Mouse (Mus musculus) midbrain, embryonic 12.5 days (tissue): ENCODE measurements around the gene Mettl4. TPM values are rescaled to one million over a fixed set of nuclear protein-coding genes. Genes with fewer than 3 reads are reported as not detected.
A peak's percentile ranks its signal among the peaks of the same experiment; 100 is the strongest.
"Not testable (repeated sequence)": the region's sequence is repeated elsewhere in the genome, so short reads cannot be mapped to it uniquely, and the experiment has no call there.

ENCODE experiments used
- ATAC-seq: fragments of 200-750 bp; cut with Nextera tagmentation; 2 replicates; pipeline ENCODE4 v1.8.0; 2017; ENCODE audit warnings: low read depth, moderate TSS enrichment, moderate library complexity; ENCODE audit not compliant: low FRiP score
- H3K27ac ChIP-seq: fragments of 300-500 bp; sonication (generic); replicated peaks from 2 replicates; pipeline ENCODE4 v1.5.1; 2016; ENCODE audit warnings: mild to moderate bottlenecking
- H3K27me3 ChIP-seq: fragments of 300-500 bp; sonication (generic); 2 replicates; pipeline ENCODE4 v1.6.1; 2016; ENCODE audit warnings: mild to moderate bottlenecking
- H3K36me3 ChIP-seq: fragments of 300-500 bp; sonication (generic); 2 replicates; pipeline ENCODE4 v1.6.1; 2016
- H3K4me1 ChIP-seq: fragments of 300-500 bp; sonication (generic); 2 replicates; pipeline ENCODE4 v1.6.1; 2016
- H3K4me2 ChIP-seq: fragments of 300-500 bp; sonication (generic); replicated peaks from 2 replicates; pipeline ENCODE4 v1.6.1; 2016; ENCODE audit warnings: mild to moderate bottlenecking, moderate library complexity
- H3K4me3 ChIP-seq: fragments of 300-500 bp; sonication (generic); 2 replicates; pipeline ENCODE4 v1.5.1; 2016; ENCODE audit warnings: mild to moderate bottlenecking
- H3K9ac ChIP-seq: fragments of 300-500 bp; sonication (generic); replicated peaks from 2 replicates; pipeline ENCODE4 v1.6.1; 2016; ENCODE audit warnings: mild to moderate bottlenecking, moderate library complexity
- H3K9me3 ChIP-seq: fragments of 300-500 bp; sonication (generic); 2 replicates; pipeline ENCODE4 v1.6.1; 2016; ENCODE audit warnings: mild to moderate bottlenecking
- WGBS: fragments of 180-500 bp; shearing (Covaris S2); methylation state at CpG from one replicate; pipeline ENCODE4 v1.1.7; 2016; 5-methylcytosine and 5-hydroxymethylcytosine counted together
- polyA plus RNA-seq: library from polyadenylated mRNA; unstranded; fragments of >200 nt; fragmentation: Nextera tagmentation; extraction: Ambion mirVana; gene quantifications from 2 replicates; pipeline ENCODE4 v1.2.1, GENCODE M21; 2016

Gene Mettl4
- polyA plus RNA-seq = 31.5 and 34.1 TPM in 2 replicates

DNA sequence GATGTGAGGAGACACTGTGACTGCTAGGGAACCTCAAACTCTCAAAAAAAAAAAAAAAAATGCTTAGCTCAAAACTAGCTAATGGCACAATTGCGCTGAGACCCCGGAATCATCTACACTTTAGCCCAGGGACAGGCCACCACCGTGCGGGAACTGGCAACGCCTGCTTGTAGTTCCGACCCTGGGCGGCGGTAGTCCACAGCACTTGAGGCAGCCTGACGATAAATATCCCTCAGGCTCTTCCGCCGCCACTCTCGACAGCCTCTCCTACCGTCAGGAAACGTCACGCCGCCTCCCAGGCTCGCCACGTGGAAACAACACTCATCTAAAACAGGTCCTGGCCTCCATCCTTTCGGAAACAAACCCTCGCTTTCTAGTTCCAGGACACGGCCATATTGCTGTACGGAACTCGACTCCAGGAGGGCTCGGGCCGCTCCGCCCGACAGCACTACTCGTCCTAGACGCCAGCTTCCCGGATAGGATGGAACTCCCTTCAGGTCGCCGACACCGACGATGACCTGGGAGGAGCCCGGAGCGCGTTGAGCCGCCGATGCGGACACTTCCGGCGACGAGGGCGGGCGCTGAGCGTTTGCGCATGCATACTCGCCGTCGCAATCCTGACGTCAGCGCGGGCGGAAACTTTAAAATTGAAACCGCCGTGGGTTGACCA lies at the start of gene Mettl4:
TSS of gene Mettl4 (minus strand) at position 554 of the 670 bp plus-strand sequence.
- ATAC-seq = peak; percentile 98
- peak within 1 kb of the TSS; percentile 71 for H3K9ac ChIP-seq
- peak within 1 kb of the TSS; percentile 91 for H3K27ac ChIP-seq

DNA sequence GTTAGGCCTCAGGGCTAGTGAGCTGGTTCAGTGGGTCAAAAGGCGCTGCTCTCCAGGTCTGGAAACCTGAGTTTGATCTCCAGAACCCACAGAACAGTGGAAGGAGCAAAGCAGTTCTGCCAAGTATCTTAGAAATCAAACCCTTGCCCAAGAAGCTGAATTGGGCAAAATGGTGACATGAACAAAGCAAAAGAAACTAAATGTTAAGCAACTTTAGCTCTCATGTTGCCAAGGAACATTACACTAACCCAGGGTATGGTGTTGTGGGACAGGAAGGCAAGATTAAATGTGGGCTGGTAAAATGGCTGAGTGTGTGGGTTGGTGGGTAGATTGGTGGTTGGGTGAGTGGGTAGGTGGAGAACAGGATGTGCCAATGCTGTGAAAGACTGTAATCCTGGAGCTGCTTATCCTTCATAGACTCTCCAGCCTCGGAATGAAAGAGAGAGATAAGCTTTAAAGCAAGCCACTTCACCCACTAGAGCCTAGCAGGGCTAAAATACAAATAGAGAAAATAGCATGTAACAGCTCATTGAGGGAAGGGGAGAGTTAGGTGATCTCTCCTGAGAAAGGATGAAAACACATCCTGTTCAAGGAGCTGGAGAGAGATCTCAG lies 29.2 kb upstream of the Mettl4 start:
- Histone ChIP-seq H3K9ac (no peak overlapping the region), H3K36me3 (peaks cover 21% of the 10 kb centered on the region), H3K9me3 (no peaks in the 10 kb centered on the region), H3K4me2 (no peak overlapping the region), H3K4me1 (no peaks in the 10 kb centered on the region), H3K27me3 (no peaks in the 10 kb centered on the region), H3K4me3 (no peak overlapping the region), H3K27ac (no peak overlapping the region)
- 86% methylated on average over 2 of the region's 2 CpGs for WGBS
- no peak for ATAC-seq

More for the DNA sequence above, at the start of gene Mettl4:
- under 1% methylated on average over 56 of the region's 56 CpGs for WGBS
- H3K4me3 ChIP-seq = peak within 1 kb of the TSS; percentile 58
- no peaks in the 10 kb centered on the region for H3K9me3 ChIP-seq
- peaks cover 20% of the 10 kb centered on the region for H3K4me1 ChIP-seq
- H3K4me2 ChIP-seq = peak within 1 kb of the TSS; percentile 64
- H3K36me3 ChIP-seq = no peaks in the 10 kb centered on the region
- no peaks in the 10 kb centered on the region for H3K27me3 ChIP-seq

DNA sequence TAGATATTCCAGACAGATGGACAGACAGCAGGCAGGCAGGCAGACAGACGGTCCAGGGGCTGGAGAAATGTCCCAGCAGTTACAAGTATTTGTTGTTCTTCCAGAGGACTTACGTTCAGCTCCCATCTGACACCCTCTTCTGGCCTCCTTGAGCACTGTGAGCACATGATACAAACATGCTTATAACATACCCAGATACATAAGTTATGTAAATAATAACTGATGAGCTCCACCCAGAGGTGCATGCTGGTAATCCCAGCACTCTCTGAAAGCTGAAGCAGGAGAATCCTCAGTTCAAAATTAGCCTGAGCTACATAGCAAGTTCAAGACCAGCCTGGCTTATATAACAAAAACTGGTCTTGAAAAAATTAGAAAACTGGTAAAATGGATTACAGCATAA lies 18.7 kb upstream of the Mettl4 start:
- H3K9me3 ChIP-seq = no peaks in the 10 kb centered on the region
- H3K27me3 ChIP-seq = no peaks in the 10 kb centered on the region
- ATAC-seq = no peak
- peaks cover 49% of the 10 kb centered on the region for H3K36me3 ChIP-seq
- H3K4me2 ChIP-seq = no peak overlapping the region
- 85% methylated on average over 2 of the region's 2 CpGs for WGBS
- H3K4me3 ChIP-seq = no peak overlapping the region
- no peaks in the 10 kb centered on the region for H3K4me1 ChIP-seq
- no peak overlapping the region for H3K9ac ChIP-seq
- H3K27ac ChIP-seq = no peak overlapping the region

DNA sequence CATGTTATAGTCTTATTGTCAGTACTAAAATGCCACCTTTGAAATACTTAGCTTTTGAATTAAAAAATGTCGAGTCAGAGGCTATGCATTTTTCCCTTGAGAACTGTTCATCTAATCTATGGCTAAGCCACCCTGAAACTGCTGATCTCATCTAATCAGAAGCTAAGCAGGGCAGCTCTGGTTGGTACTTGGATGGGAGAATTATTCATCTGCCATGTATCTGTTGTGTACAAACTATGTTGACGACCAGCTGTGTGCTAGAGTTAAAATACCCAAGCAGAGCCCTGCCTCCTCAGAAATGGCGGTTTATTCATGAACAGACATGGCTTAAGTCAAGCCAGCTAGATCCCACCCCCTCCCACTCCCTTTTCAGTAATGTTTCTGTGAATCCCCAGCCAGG lies 14.9 kb upstream of the Mettl4 start:
- Histone ChIP-seq H3K36me3 (peaks cover 33% of the 10 kb centered on the region), H3K4me3 (no peak overlapping the region), H3K27me3 (no peaks in the 10 kb centered on the region), H3K4me1 (no peaks in the 10 kb centered on the region), H3K27ac (no peak overlapping the region), H3K9me3 (no peaks in the 10 kb centered on the region), H3K4me2 (no peak overlapping the region), H3K9ac (no peak overlapping the region)
- WGBS = 84% methylated on average over 3 of the region's 3 CpGs
- ATAC-seq = no peak

DNA sequence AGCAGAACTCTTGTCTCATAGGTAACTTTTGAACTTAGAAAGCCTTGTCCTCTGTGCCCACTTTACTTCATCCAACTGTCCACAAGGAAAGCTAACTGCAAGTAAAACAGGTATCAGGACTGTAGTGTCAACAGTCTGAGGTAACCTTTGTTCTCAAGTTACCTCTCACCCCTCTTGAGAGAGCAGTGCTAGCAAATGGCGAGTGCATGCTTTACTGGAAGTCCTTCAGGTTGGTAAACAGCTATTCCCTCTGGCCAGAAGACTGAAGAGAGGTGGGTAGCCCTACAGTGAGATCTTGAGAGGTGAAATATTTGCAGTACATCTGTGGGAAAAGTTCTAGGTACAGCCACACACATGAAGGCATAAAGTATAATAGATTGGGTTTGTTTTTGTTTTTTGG lies 14.2 kb upstream of the Mettl4 start:
- H3K36me3 ChIP-seq = peaks cover 31% of the 10 kb centered on the region
- no peak for ATAC-seq
- no peak overlapping the region for H3K9ac ChIP-seq
- H3K27me3 ChIP-seq = no peaks in the 10 kb centered on the region
- WGBS = 80% methylated on average over 1 of the region's 1 CpGs
- H3K4me3 ChIP-seq = no peak overlapping the region
- H3K9me3 ChIP-seq = no peaks in the 10 kb centered on the region
- H3K4me1 ChIP-seq = no peaks in the 10 kb centered on the region
- H3K27ac ChIP-seq = no peak overlapping the region
- no peak overlapping the region for H3K4me2 ChIP-seq

DNA sequence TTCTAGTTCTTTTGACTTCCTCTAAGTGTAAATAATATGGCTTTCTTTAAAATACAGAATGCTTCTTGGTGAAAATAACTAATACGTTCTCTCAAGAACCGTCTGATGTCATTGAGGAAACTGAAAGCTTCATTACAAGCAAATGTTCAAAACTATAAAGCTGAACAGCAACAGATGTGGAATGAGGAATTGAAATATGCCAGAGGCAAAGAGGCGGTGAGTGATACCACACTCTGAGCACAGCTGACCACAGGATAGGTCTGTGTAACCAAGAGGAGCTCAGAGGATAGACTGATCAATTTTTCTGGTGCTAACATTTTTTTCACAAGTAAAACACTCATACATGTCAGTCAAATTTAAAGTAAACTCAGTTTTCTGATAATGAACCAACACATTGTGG lies 12.6 kb upstream of the Mettl4 start:
- H3K4me2 ChIP-seq = no peak overlapping the region
- ATAC-seq = no peak
- H3K36me3 ChIP-seq = peaks cover 31% of the 10 kb centered on the region
- H3K4me1 ChIP-seq = no peaks in the 10 kb centered on the region
- H3K9ac ChIP-seq = no peak overlapping the region
- no peaks in the 10 kb centered on the region for H3K9me3 ChIP-seq
- WGBS = 90% methylated on average over 3 of the region's 3 CpGs
- no peaks in the 10 kb centered on the region for H3K27me3 ChIP-seq
- no peak overlapping the region for H3K4me3 ChIP-seq
- H3K27ac ChIP-seq = no peak overlapping the region

DNA sequence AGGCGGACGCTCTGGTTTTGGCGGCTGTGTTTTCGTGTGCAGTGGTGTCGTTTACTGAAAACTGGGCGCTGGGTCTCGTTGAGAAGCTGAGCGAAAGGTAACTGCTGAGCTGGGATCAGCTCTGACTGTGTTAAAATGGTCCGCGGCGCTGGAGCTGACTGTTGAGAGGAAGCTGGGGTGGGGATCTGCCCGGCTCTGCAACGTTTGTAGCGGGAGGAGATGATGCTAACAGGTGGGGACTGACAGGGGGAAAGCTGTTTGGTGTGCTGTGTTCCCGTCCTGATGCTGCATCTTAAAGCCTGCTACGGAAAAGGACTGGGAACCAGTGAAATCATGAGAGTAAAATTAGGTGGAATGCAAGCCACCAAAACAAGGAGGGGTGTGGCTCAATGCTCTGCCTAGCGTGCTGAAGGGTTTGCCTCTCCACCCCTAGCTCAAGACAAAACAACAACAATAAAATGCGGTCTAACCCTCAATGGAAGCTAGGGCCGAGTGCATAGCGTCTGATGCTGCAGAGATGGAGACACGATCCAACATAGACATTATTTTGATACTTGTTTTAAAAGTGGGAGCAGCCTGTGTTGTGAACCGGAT lies 414 bp upstream of the Mettl4 start:
- Histone ChIP-seq H3K4me2 (peak overlapping the region; percentile 64), H3K27ac (no peak overlapping the region), H3K9me3 (no peaks in the 10 kb centered on the region), H3K36me3 (no peaks in the 10 kb centered on the region), H3K4me3 (peak overlapping the region; percentile 58), H3K4me1 (peaks cover 20% of the 10 kb centered on the region), H3K9ac (peak overlapping the region; percentile 71), H3K27me3 (no peaks in the 10 kb centered on the region)
- peak; percentile 5 for ATAC-seq
- WGBS = 1% methylated on average over 22 of the region's 22 CpGs

DNA sequence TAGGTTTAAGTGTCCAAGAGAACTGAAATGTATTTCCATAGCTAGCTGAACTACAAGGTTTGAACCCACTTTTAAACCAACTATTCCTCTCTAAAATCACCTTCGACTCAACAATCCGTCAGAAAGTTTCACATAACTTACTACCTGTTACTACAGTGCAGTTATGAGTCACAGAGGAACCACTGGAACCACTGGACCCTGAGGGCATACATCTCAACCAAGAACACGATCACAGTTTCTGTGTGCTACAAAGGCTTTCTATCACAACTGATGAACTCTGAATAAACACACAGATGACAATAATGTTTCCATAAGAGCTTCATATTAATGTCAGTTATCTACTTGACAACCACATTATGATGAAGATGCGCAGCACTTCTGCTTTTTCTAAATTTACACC lies 11.6 kb downstream of the Mettl4 start:
- Histone ChIP-seq H3K36me3 (no peaks in the 10 kb centered on the region; the same call in 1 of the 2 replicates), H3K9ac (no peak overlapping the region), H3K27me3 (no peaks in the 10 kb centered on the region), H3K9me3 (no peaks in the 10 kb centered on the region), H3K27ac (no peak overlapping the region), H3K4me1 (no peaks in the 10 kb centered on the region), H3K4me2 (no peak overlapping the region), H3K4me3 (no peak overlapping the region)
- WGBS = 94% methylated on average over 4 of the region's 4 CpGs
- ATAC-seq = no peak

DNA sequence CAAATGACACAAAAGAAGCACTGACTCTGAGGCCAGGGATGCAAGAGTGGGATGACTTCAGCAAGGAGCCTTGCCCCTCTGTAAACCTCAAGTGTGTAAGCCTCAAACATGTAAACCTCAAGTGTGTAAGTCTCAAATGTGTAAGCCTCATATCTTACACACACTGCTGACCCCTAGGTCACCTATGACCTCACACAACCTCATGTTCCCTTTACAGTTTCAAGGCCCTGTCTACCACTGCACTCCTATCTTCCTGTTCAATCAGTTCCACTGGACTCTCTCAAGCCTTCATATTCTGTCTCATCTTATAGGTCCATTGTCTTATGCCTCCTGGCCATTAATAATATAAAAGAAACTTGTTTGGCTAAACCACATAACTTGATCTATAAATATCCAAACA lies 13.9 kb downstream of the Mettl4 start:
- Histone ChIP-seq H3K4me3 (no peak overlapping the region), H3K27ac (no peak overlapping the region), H3K36me3 (peaks cover 11% of the 10 kb centered on the region; the same call in 1 of the 2 replicates), H3K9me3 (no peaks in the 10 kb centered on the region), H3K4me1 (no peaks in the 10 kb centered on the region), H3K4me2 (no peak overlapping the region), H3K27me3 (no peaks in the 10 kb centered on the region), H3K9ac (no peak overlapping the region)
- ATAC-seq = no peak

DNA sequence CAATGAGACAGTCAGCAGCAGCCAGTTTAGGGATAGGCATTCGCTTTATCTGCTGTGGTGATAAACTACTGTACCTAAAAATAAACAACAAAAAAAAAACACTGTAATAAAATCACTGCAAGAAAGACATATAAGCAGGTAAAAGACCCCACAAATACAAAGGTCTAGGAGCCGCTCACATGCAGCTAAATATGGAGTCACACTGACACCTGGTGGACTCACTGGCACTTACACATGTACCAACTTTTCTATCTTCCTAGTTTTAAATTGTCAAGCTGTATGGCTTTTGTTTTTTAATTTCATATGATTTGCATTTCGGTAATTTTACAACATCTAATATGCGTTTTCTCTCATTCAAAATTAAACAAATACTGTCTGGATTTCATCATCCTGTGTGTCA lies 14.4 kb downstream of the Mettl4 start:
- no peak overlapping the region for H3K9ac ChIP-seq
- no peak overlapping the region for H3K27ac ChIP-seq
- no peak overlapping the region for H3K4me2 ChIP-seq
- H3K4me1 ChIP-seq = no peaks in the 10 kb centered on the region
- no peak for ATAC-seq
- H3K9me3 ChIP-seq = no peaks in the 10 kb centered on the region
- WGBS = 75% methylated on average over 4 of the region's 4 CpGs
- peaks cover 11% of the 10 kb centered on the region; the same call in 1 of the 2 replicates for H3K36me3 ChIP-seq
- no peak overlapping the region for H3K4me3 ChIP-seq
- no peaks in the 10 kb centered on the region for H3K27me3 ChIP-seq

DNA sequence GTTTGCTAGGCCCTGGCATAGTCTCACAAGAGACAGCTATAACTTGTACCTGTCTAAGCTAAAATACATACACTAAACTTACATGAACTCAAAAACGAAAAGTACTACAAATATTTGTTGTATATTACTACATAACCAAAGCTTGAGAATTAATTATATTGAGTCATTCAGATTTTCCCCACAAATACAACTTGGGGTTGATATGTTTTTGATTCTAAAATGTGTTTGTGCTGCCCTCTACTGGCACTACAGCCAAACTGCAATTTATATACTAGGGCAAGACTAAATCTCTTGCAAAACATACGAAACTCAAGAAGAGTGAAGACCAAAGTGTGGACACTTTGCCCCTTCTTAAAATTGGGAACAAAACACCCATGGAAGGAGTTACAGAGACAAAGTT lies 19.4 kb downstream of the Mettl4 start:
- 32% methylated on average over 2 of the region's 2 CpGs for WGBS

DNA sequence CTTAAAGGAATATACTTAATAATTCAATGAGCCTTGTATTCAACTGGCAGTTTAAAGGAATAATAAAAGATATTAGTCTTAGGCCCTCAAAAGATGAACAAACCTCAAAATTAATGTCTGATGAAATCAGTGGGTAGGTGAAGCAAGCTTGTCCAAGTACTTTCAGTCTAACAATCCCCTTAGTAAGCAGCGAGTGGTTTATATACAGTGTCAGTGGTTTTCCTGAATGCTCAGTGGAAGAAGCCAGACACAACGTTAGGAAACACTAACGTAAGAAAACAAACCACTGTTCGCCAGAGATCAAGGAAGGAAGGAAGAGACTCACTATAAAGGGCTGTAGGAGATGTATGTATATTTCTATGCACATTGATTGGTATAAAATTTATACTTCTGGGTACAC lies 23.1 kb downstream of the Mettl4 start:
- Histone ChIP-seq H3K27me3 (no peaks in the 10 kb centered on the region), H3K36me3 (peaks cover 12% of the 10 kb centered on the region; the same call in 1 of the 2 replicates), H3K27ac (no peak overlapping the region), H3K4me1 (no peaks in the 10 kb centered on the region), H3K4me2 (no peak overlapping the region), H3K9ac (no peak overlapping the region), H3K4me3 (no peak overlapping the region), H3K9me3 (no peaks in the 10 kb centered on the region)
- no peak for ATAC-seq
- WGBS = 93% methylated on average over 4 of the region's 4 CpGs

More for the DNA sequence above, 19.4 kb downstream of the Mettl4 start:
- H3K9ac ChIP-seq, H3K4me3 ChIP-seq, H3K4me2 ChIP-seq, H3K4me1 ChIP-seq, H3K27ac ChIP-seq, H3K27me3 ChIP-seq, H3K9me3 ChIP-seq: not testable (repeated sequence)
- H3K36me3 ChIP-seq = peaks cover 21% of the 10 kb centered on the region
- ATAC-seq = peak; percentile 48
